Mouse (Mus musculus) kidney, postnatal 4 days (tissue): Measurements from ENCODE around the gene Nosip.

Experiments used
- DNase-seq, 2 experiments: peaks; one replicate each; pipeline ENCODE4 v3.0.0; 2021; ENCODE audit warnings: mixed read lengths in 2 of 2

Nosip gene

GRCm38 (mm10) chr7:45036702-45037101 lies 25.5 kb upstream of the Nosip start:
- DNase-seq: no peak

DNA sequence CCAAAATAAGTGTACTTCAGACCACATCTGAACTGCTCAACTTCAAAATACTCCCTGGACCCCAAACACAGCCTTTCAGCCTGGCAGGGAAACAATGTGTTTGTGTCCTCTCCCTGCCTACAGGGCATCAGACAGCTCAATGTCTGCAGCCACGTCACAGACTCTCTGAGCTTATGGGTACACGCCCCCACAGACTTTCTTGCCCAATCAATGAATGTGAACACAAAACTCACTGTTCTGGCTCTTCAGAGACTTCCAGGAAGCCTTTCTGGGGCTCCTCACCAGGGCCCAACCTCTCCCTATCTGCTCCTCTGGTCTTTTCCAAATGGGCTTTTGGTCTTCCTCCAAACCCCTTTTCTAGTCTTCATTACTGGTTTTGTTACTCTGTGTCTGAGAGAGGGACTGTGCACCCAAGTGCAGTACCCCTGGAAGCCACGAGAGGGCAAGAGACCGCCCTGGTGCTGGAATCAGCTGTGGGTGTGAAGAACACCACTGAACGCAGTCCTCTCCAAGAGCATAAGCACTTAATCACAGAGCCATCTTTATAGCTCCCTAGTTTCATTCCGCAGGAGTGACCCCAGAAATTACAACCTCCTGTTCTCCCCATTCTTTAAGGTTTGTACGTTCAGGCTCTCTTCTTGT lies 24.4 kb upstream of the Nosip start:
- peak; percentile 81 to 84 for DNase-seq

DNA sequence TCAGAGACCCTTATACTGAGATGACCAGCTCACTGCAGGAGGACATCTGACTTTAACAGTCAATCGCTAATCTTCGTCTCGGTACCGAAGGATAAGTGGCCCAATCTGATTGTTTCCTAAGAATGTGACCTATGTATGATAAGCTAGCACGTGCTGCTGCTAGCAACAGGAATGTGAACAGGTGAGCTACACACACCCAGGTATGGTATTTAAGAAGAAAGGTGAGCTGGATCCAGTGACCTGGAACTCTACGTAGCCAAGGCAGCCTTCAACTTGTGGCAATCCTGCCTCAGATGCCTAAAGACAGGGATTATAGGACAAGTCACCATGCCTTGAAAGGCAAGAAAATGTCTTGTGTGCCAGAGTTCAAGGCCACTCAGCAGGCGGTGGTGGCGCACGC lies 23.8 kb upstream of the Nosip start:
- no peak for DNase-seq

GRCm38 (mm10) chr7:45040851-45041250 lies 21.4 kb upstream of the Nosip start:
- DNase-seq: no peak

GRCm38 (mm10) chr7:45043307-45043706 lies 18.9 kb upstream of the Nosip start:
- no peak for DNase-seq

- DNase-seq: no peak
Measured at GRCm38 (mm10) chr7:45045741-45046140, 16.5 kb upstream of the Nosip start.

DNA sequence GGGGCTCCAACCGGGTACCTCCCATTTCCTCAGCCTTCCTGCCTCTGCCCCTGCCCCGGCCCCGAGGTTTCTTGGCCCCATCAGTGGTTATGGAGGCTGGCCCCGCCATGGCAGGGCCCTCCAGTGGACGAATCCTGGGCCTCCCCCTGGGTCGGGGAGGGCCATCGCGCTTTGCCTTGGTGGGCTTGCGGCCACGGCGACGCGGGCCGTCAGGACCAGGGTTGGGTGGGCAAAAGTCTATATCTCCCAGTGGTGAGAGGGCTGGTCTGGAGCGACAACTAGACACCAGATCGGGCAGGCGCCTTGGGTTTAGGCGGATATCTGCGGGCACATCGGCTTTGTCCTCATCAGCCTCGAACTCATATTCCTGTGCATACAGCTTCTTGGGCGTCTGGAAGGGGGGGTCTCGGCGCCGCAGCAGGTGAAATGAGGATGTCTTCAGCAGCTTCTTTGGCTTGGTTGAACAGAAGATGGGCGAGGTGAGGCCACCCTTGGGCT lies 15.3 kb upstream of the Nosip start:
- DNase-seq: no peak

- no peak for DNase-seq
Measured at GRCm38 (mm10) chr7:45047491-45047890, 14.7 kb upstream of the Nosip start.

- no peak for DNase-seq
Measured at GRCm38 (mm10) chr7:45048001-45048890, 14.0 kb upstream of the Nosip start.

DNA sequence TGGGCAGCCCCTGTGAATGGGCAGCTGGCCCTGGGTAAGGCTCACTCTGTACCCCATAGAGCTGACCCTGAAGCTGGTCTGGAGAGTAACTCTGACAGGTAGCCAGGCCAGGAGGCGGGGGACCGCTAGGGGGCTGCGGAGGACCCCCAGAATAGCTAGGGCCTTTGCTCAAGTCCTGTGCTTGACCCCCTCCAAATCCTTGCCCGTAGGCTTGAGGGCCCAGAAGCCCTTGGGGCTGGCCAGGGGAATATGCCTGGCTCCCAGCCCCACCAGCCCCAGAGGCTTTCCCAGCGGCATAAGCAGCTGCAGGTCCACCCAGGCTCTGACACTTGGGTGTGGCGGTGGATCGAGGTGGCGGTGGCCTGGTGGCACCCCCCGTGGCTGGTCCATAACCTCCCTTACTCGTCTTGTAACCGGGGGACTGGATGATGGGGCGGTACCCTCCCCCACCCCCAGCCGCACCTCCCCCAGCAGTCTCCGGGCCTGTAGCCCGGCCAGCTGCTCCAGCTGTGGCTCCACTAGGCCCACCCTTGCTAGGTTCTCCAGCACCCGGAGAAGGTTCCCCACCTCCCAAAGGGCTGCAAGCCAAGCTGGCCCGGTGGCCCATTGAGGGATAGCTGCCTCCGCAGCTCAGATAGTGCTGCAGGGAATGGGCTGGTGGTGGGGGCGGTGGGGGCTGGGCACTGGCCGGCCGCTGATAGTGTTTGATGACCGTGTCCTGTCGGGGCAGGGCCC lies 13.1 kb upstream of the Nosip start:
- no peak for DNase-seq

GRCm38 (mm10) chr7:45050945-45051600 lies 11.2 kb upstream of the Nosip start:
- DNase-seq: peak; percentile 87 to 92

- no peak for DNase-seq
Measured at GRCm38 (mm10) chr7:45051601-45051974, 10.6 kb upstream of the Nosip start.

DNA sequence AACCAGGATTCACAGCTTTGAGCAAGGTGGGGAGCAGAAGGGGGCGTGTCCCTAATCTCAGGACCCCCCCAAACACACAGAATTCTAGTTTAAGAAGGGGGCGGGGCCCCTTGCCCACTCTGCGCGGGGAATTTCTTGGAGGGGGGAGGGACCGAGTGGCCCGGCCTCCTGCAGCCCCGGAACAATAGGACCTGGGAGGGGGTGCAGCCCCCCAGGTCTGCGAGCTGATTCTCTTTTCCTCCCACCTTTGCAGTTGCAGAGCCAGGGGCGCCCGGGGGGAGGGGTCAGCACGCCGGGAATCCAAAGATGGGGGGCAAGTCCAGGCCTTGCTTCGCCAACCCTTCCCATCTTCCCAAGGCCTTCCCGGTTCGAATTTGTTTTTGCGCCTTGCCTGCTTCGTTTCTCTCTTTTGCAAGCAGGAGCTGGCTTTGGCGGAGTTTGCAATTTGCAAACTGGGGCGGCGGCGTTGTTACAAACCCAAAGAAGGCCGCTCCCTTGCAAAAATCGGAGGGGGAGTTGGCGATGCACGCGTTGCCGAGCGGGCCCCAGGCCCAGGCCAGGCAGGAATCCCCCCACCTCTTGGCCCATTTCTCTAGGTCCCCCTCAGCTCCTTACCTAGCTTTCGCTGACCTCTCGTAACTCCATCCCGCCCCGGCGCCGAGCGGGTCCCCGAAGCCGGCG lies 9.9 kb upstream of the Nosip start:
- peak in 1 of 2 experiments; percentile 55 for DNase-seq

- no peak for DNase-seq
Measured at GRCm38 (mm10) chr7:45052862-45053116, 9.4 kb upstream of the Nosip start, which contains the start of gene Prr12. Gene Prr12, minus strand, starts transcription at chr7:45052881.

DNA sequence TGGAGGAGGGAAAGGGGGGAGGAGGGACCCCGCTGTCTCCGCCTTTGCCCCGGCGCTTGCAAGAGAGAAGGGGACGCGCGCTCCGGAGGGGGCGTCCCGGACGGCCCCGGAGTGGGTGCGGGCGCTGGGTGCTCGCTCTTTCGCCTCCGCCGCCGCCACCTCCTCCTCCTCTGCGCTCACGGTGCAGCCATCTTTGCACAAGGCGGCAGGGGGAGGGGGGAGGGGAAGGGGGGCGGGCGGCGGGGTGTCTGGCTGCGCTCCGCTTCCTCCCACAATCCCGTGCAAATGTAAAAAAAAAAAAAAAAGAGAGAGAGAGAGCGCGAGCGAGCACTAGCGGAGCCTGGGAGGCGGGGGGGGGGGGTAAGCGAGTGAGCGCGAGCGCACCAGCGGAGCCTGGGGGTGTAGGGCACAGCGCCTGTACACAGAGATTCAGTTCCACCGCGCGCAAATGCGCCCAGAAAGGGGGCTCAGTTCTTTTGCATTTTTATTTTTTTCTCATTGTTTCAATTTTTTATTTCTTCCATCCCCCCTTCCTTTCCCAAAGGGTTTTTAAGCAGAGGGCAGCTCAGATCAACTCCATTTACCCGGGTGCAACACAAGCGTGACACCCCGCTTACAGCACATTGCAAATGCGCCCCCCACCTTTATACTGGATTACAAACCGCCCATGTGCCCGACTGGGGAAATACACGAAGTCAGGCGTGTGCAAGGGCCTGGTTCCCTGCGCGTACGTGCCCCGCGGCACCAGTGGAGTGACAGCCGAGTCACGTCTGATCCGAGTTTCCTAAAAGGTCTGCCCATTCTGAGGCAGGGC lies 8.9 kb upstream of the Nosip start:
- DNase-seq: peak; percentile 75 to 84

- peak; percentile 94 to 97 for DNase-seq
Measured at GRCm38 (mm10) chr7:45053931-45054510, 8.2 kb upstream of the Nosip start.

- DNase-seq: no peak
Measured at GRCm38 (mm10) chr7:45056329-45056971, 5.8 kb upstream of the Nosip start.

- no peak for DNase-seq
Measured at GRCm38 (mm10) chr7:45056972-45057348, 5.3 kb upstream of the Nosip start.

DNA sequence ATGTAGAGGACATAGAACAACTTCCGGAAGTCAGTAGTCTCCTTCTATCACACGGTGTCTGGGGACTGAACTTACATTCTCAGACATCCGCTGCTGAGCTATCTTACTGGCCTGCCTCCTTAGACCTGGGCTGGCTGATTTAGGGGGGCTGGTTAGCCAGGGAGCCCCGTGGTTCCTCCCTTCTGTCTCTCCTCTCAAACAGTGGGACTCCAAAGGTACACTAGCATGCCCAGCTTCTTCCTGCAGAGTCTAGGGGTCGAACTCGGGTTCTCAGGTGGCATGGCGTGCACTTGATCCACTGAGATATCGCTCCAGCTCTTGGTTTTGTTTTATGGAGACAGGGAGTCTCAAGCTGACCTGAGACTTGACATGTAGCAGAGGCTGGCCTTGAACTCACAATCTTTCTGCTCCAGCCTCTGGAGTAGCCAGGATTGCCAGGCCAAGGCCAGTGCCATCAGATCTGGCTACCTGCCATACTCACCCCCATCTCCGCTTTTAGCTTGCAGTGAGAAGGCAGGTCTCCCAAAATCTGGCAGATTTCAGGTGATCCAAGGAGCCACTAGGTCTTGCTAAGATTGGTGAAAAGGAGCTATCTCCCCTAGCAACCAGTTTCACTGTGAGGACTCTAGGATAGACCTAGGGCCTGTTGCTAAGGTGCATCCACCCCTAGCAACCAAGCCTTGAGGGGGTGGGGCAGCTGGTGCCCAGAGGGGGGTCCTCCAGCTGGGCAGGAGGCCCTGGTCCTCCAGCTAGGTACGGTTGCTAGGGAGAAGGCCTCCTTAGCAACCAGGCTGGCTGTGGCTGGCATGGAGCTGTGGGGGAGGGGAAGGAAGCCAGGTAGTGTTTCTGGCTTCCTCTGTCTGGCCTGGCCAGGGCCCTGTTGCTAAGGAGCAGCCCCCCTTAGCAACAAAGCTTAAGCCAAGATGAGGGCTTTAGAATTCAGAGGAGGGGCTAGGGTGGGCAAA lies 3.3 kb upstream of the Nosip start:
- DNase-seq: no peak
